ENCODE assay signal across 8 mouse cellular contexts in the genomic region with DNA sequence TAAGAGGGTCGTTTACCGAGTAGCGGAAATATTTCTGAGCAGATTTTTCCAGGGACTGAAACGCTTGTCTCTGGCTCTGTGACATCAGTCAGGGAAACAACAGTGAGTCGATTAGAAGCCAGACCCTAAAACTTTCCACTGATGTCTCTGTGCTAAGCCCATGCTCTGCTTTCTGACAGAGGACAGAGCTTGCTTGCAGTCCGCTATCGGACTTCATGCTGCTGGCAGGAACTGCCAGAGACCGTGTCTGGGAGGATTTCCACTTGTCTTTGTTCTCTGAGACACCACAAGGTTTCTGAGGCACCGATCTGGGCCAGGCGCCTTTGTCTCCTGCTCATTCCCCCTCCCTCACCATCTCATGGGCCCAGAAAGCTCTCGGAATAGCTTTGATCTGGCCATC. TPM values are rescaled to one million over a fixed set of nuclear protein-coding genes. Genes with fewer than 3 reads are reported as not detected.
DNase-seq lines count a peak whose midpoint lies in the region; ATAC-seq and TF ChIP-seq lines count a peak whose summit lies in the region.

No protein-coding gene starts in this region.

- no peak overlapping the region for H3K4me2 ChIP-seq in lung, embryonic 15.5 days
- no peak overlapping the region for H3K4me2 ChIP-seq in hindbrain, embryonic 13.5 days
- no peak overlapping the region for H3K4me2 ChIP-seq in midbrain, postnatal 0 days (ENCODE audit: low read depth, low read length, poor library complexity, severe bottlenecking)

- DNase-seq in gastrocnemius, adult 2 months: peak; percentile 10
- DNase-seq in gastrocnemius, postnatal 36 days: no peak
- DNase-seq in lung, postnatal 25 days (ENCODE audit: low spot score): no peak
- peak; percentile 51 for DNase-seq in midbrain, postnatal 0 days (ENCODE audit: low spot score)
- no peak for DNase-seq in cerebellum, postnatal 36 days
- DNase-seq in left cerebral cortex, adult 8-10 months (ENCODE audit: low spot score in 2 of 2): no peak

- no peak for TF ChIP-seq CTCF in gastrocnemius, adult 2 months (IDR thresholded peaks at IDR 0.05)
- no peak for TF ChIP-seq CTCF in midbrain, postnatal 0 days (IDR thresholded peaks at IDR 0.05)

- H3K4me3 ChIP-seq in gastrocnemius, adult 2 months: 0 out of 2 replicates have a peak overlapping the region, but pooled peaks have one; percentile 3
- no peak overlapping the region for H3K4me3 ChIP-seq in lung, embryonic 15.5 days
- no peak overlapping the region for H3K4me3 ChIP-seq in hindbrain, embryonic 13.5 days
- H3K4me3 ChIP-seq in midbrain, postnatal 0 days (ENCODE audit: low read depth, low read length): no peak overlapping the region

- WGBS in lung, embryonic 15.5 days: 41% methylated on average over 11 of the region's 11 CpGs
- 31% methylated on average over 11 of the region's 11 CpGs for WGBS in hindbrain, embryonic 13.5 days
- 23% methylated on average over 11 of the region's 11 CpGs for WGBS in midbrain, postnatal 0 days

- no peaks in the 10 kb centered on the region for H3K27me3 ChIP-seq in lung, embryonic 15.5 days
- no peaks in the 10 kb centered on the region for H3K27me3 ChIP-seq in hindbrain, embryonic 13.5 days
- H3K27me3 ChIP-seq in midbrain, postnatal 0 days (ENCODE audit: insufficient read depth, low read length): no peaks in the 10 kb centered on the region

- peak overlapping the region; percentile 60 for H3K27ac ChIP-seq in gastrocnemius, adult 2 months
- H3K27ac ChIP-seq in lung, embryonic 15.5 days: peak overlapping the region; percentile 21; the same call in 1 of the 2 replicates
- 0 out of 2 replicates have a peak overlapping the region, but pooled peaks have one; percentile 3 for H3K27ac ChIP-seq in hindbrain, embryonic 13.5 days
- H3K27ac ChIP-seq in midbrain, postnatal 0 days (ENCODE audit: low read depth, low read length): no peak overlapping the region

- H3K4me1 ChIP-seq in lung, embryonic 15.5 days: no peaks in the 10 kb centered on the region
- H3K4me1 ChIP-seq in hindbrain, embryonic 13.5 days (replicated peaks): no peaks in the 10 kb centered on the region
- no peaks in the 10 kb centered on the region for H3K4me1 ChIP-seq in midbrain, postnatal 0 days (ENCODE audit: insufficient read depth, low read length)

- H3K36me3 ChIP-seq in lung, embryonic 15.5 days: peaks cover 31% of the 10 kb centered on the region
- no peaks in the 10 kb centered on the region for H3K36me3 ChIP-seq in hindbrain, embryonic 13.5 days
- H3K36me3 ChIP-seq in midbrain, postnatal 0 days (ENCODE audit: insufficient read depth, low read length): no peaks in the 10 kb centered on the region

- H3K9ac ChIP-seq in lung, embryonic 15.5 days: no peak overlapping the region
- no peak overlapping the region; the same call in 1 of the 2 replicates for H3K9ac ChIP-seq in hindbrain, embryonic 13.5 days
- no peak overlapping the region for H3K9ac ChIP-seq in midbrain, postnatal 0 days (replicated peaks; ENCODE audit: low read length, poor library complexity, severe bottlenecking)

- ATAC-seq in lung, embryonic 15.5 days (ENCODE audit: borderline replicate concordance, extremely low read depth, low FRiP score, low TSS enrichment): no peak
- no peak for ATAC-seq in hindbrain, embryonic 13.5 days (ENCODE audit: low FRiP score)
- no peak for ATAC-seq in midbrain, postnatal 0 days (ENCODE audit: low FRiP score)

- no peaks in the 10 kb centered on the region for H3K9me3 ChIP-seq in lung, embryonic 15.5 days
- no peaks in the 10 kb centered on the region for H3K9me3 ChIP-seq in hindbrain, embryonic 13.5 days
- no peaks in the 10 kb centered on the region for H3K9me3 ChIP-seq in midbrain, postnatal 0 days (ENCODE audit: low read length)

- intact Hi-C loops in gastrocnemius, adult 2 months (cut with DNase I): no loop called here
- intact Hi-C loops in gastrocnemius, postnatal 36 days (cut with DNase I): loop anchor here (2.0 kb wide), 1 partner anchor 87 kb away; no protein-coding TSS in a partner anchor

RNA-seq across cellular contexts. Expression of a gene that starts 21.4 kb away (rescaled TPM):
- total RNA-seq in gastrocnemius, adult 2 months (2021): 10 to 100 TPM; 26.5 to 38.8 TPM
- 10 to 100 TPM; 23.9 to 26.7 TPM for total RNA-seq in gastrocnemius, postnatal 36 days (2021)
- 102 and 107 TPM in 2 replicates for polyA plus RNA-seq in lung, embryonic 15.5 days (2015; fragmentation: Nextera tagmentation; extraction: Ambion mirVana)
- polyA plus RNA-seq in hindbrain, embryonic 13.5 days (2015; fragmentation: Nextera tagmentation; extraction: Ambion mirVana): 29.0 and 29.2 TPM in 2 replicates
- total RNA-seq in midbrain, postnatal 0 days (2014; rRNA removed): 16.7 and 20.0 TPM in 2 replicates
- polyA plus RNA-seq in midbrain, postnatal 0 days (2015; fragmentation: Nextera tagmentation; extraction: Ambion mirVana): 20.3 and 21.3 TPM in 2 replicates
- total RNA-seq in left cerebral cortex, adult 8-10 months (2022): 10 to 100 TPM; 19.5 to 22.0 (median 21.4) TPM

RNA-seq across cellular contexts. Expression of a gene that starts 36.2 kb away (rescaled TPM):
- total RNA-seq in gastrocnemius, adult 2 months (2021): 1 to 10 TPM; 5.9 to 6.9 TPM
- 1 to 10 TPM; 4.4 to 4.5 TPM for total RNA-seq in gastrocnemius, postnatal 36 days (2021)
- polyA plus RNA-seq in lung, embryonic 15.5 days (2015; fragmentation: Nextera tagmentation; extraction: Ambion mirVana): 27.9 and 28.6 TPM in 2 replicates
- 14.5 and 16.4 TPM in 2 replicates for polyA plus RNA-seq in hindbrain, embryonic 13.5 days (2015; fragmentation: Nextera tagmentation; extraction: Ambion mirVana)
- 24.6 and 25.9 TPM in 2 replicates for total RNA-seq in midbrain, postnatal 0 days (2014; rRNA removed)
- 25.1 and 29.6 TPM in 2 replicates for polyA plus RNA-seq in midbrain, postnatal 0 days (2015; fragmentation: Nextera tagmentation; extraction: Ambion mirVana)
- 10 to 100 TPM in 1 of 4 experiments, 1 to 10 TPM in 3; 6.8 to 11.9 (median 9.1) TPM for total RNA-seq in left cerebral cortex, adult 8-10 months (2022)

RNA-seq across cellular contexts. Expression of a gene that starts 45.1 kb away (rescaled TPM):
- 10 to 100 TPM; 20.2 to 22.0 TPM for total RNA-seq in gastrocnemius, adult 2 months (2021)
- 10 to 100 TPM; 18.1 to 21.0 TPM for total RNA-seq in gastrocnemius, postnatal 36 days (2021)
- 89.6 and 98.7 TPM in 2 replicates for polyA plus RNA-seq in lung, embryonic 15.5 days (2015; fragmentation: Nextera tagmentation; extraction: Ambion mirVana)
- 74.9 and 81.9 TPM in 2 replicates for polyA plus RNA-seq in hindbrain, embryonic 13.5 days (2015; fragmentation: Nextera tagmentation; extraction: Ambion mirVana)
- 88.1 and 92.4 TPM in 2 replicates for total RNA-seq in midbrain, postnatal 0 days (2014; rRNA removed)
- polyA plus RNA-seq in midbrain, postnatal 0 days (2015; fragmentation: Nextera tagmentation; extraction: Ambion mirVana): 58.2 and 59.4 TPM in 2 replicates
- 100 to 1,000 TPM in 2 of 4 experiments, 10 to 100 TPM in 2; 95.8 to 114 (median 105) TPM for total RNA-seq in left cerebral cortex, adult 8-10 months (2022)

RNA-seq across cellular contexts. Expression of a gene that starts 46.2 kb away (rescaled TPM):
- 1,000 to 10,000 TPM; 1,555 to 1,869 TPM for total RNA-seq in gastrocnemius, adult 2 months (2021)
- total RNA-seq in gastrocnemius, postnatal 36 days (2021): 1,000 to 10,000 TPM; 1,818 to 2,240 TPM
- polyA plus RNA-seq in lung, embryonic 15.5 days (2015; fragmentation: Nextera tagmentation; extraction: Ambion mirVana): 53.6 and 60.6 TPM in 2 replicates
- 68.9 and 71.5 TPM in 2 replicates for polyA plus RNA-seq in hindbrain, embryonic 13.5 days (2015; fragmentation: Nextera tagmentation; extraction: Ambion mirVana)
- 99.6 and 107 TPM in 2 replicates for total RNA-seq in midbrain, postnatal 0 days (2014; rRNA removed)
- 114 and 133 TPM in 2 replicates for polyA plus RNA-seq in midbrain, postnatal 0 days (2015; fragmentation: Nextera tagmentation; extraction: Ambion mirVana)
- total RNA-seq in left cerebral cortex, adult 8-10 months (2022): 100 to 1,000 TPM; 143 to 158 (median 151) TPM

RNA-seq across cellular contexts. Expression of a gene that starts 53.1 kb away (rescaled TPM):
- total RNA-seq in gastrocnemius, adult 2 months (2021): 10 to 100 TPM in 1 of 2 experiments, 1 to 10 TPM in 1; 4.4 to 12.0 TPM
- 1 to 10 TPM; 6.4 to 7.0 TPM for total RNA-seq in gastrocnemius, postnatal 36 days (2021)
- polyA plus RNA-seq in lung, embryonic 15.5 days (2015; fragmentation: Nextera tagmentation; extraction: Ambion mirVana): 40.5 and 41.4 TPM in 2 replicates
- 41.8 and 50.5 TPM in 2 replicates for polyA plus RNA-seq in hindbrain, embryonic 13.5 days (2015; fragmentation: Nextera tagmentation; extraction: Ambion mirVana)
- total RNA-seq in midbrain, postnatal 0 days (2014; rRNA removed): 43.7 and 46.2 TPM in 2 replicates
- polyA plus RNA-seq in midbrain, postnatal 0 days (2015; fragmentation: Nextera tagmentation; extraction: Ambion mirVana): 54.4 and 54.6 TPM in 2 replicates
- total RNA-seq in left cerebral cortex, adult 8-10 months (2022): 10 to 100 TPM; 29.5 to 37.8 (median 33.5) TPM

Comparison
In these comparisons a context has a peak if more than half of its experiments do, and no peak if none do; other contexts are left out.
1. DNase-seq: peak in gastrocnemius, adult 2 months (single experiment) and midbrain, postnatal 0 days (single experiment); none in gastrocnemius, postnatal 36 days (0 of 2), lung, postnatal 25 days (single experiment), cerebellum, postnatal 36 days (0 of 2) and left cerebral cortex, adult 8-10 months (0 of 2).